In genomic region chr1:164456731-164457130, GRCm38 (mm10) we compare ENCODE assay signal across 10 mouse cellular contexts. TPM values are rescaled to one million over a fixed set of nuclear protein-coding genes. Genes with fewer than 3 reads are reported as not detected.
DNase-seq lines count a peak whose midpoint lies in the region; ATAC-seq and TF ChIP-seq lines count a peak whose summit lies in the region.
"Had no signal": no experiment of that assay in that cellular context is flagged by ENCODE, and none has a peak within 500 bp of the region (broad histone marks: within the 10 kb centered on the region; RNA-seq: fewer than 3 reads in every experiment).

No protein-coding gene starts in this region.

- peak overlapping the region; percentile 99 for H3K9ac ChIP-seq in heart, embryonic 14.5 days (ENCODE audit: low read length)
- peak overlapping the region; percentile 81 for H3K9ac ChIP-seq in intestine, embryonic 14.5 days (ENCODE audit: low read length)
- H3K9ac ChIP-seq in neural tube, embryonic 15.5 days (replicated peaks), result peak overlapping the region; percentile 74

- peak overlapping the region; percentile 97 to 98 for H3K27ac ChIP-seq in heart, embryonic 14.5 days (replicated peaks in 1 of 2; ENCODE audit: control insufficient read depth in 1 of 2, insufficient read depth in 1 of 2, low read depth in 2 of 2, low read length in 2 of 2)
- 0 out of 2 replicates have a peak overlapping the region, but pooled peaks have one; percentile 58 for H3K27ac ChIP-seq in intestine, embryonic 14.5 days (ENCODE audit: low read depth)
- H3K27ac ChIP-seq in neural tube, embryonic 15.5 days (replicated peaks), result peak overlapping the region; percentile 97
- H3K27ac ChIP-seq: macrophage had no signal

- H3K4me2 ChIP-seq in heart, embryonic 14.5 days (ENCODE audit: low read length), result peak overlapping the region; percentile 80
- peak overlapping the region; percentile 76 for H3K4me2 ChIP-seq in intestine, embryonic 14.5 days (ENCODE audit: low read length)
- H3K4me2 ChIP-seq in neural tube, embryonic 15.5 days, result peak overlapping the region; percentile 67

- H3K4me3 ChIP-seq in heart, embryonic 14.5 days (ENCODE audit: control insufficient read depth in 1 of 2, insufficient read depth in 1 of 2, low read depth in 1 of 2, low read length in 2 of 2), result peak overlapping the region; percentile 69 to 92
- peak overlapping the region; percentile 90 for H3K4me3 ChIP-seq in E14TG2a.4 (replicated peaks; ENCODE audit: low read length)
- H3K4me3 ChIP-seq in intestine, embryonic 14.5 days (ENCODE audit: low read depth, low read length), result peak overlapping the region; percentile 63
- H3K4me3 ChIP-seq in neural tube, embryonic 15.5 days (replicated peaks), result peak overlapping the region; percentile 79

- H3K27me3 ChIP-seq in heart, embryonic 14.5 days (ENCODE audit: control insufficient read depth, insufficient read depth, low read length), result no peaks in the 10 kb centered on the region; the same call in 1 of the 2 replicates
- H3K27me3 ChIP-seq in E14TG2a.4 (ENCODE audit: insufficient read depth, low read length), result peaks cover 8% of the 10 kb centered on the region; the same call in 1 of the 2 replicates
- H3K27me3 ChIP-seq in intestine, embryonic 14.5 days (replicated peaks; ENCODE audit: control insufficient read depth, insufficient read depth, low read length), result peaks cover 23% of the 10 kb centered on the region
- no peaks in the 10 kb centered on the region for H3K27me3 ChIP-seq in neural tube, embryonic 15.5 days (replicated peaks)
- H3K27me3 ChIP-seq: Patski had no signal

- no peaks in the 10 kb centered on the region for H3K9me3 ChIP-seq in heart, embryonic 14.5 days (ENCODE audit: control insufficient read depth, low read length)
- no peaks in the 10 kb centered on the region for H3K9me3 ChIP-seq in E14TG2a.4 (ENCODE audit: low read length)
- H3K9me3 ChIP-seq in intestine, embryonic 14.5 days (ENCODE audit: control insufficient read depth, low read length), result no peaks in the 10 kb centered on the region
- H3K9me3 ChIP-seq in neural tube, embryonic 15.5 days (replicated peaks), result no peaks in the 10 kb centered on the region

- no peak for DNase-seq in heart, adult 11 months
- DNase-seq in cerebellum, postnatal 36 days, result peak; percentile 53 to 60
- DNase-seq in intestine, embryonic 14.5 days (ENCODE audit: low spot score), result no peak
- DNase-seq in embryo, embryonic 11 days, result no peak
- DNase-seq in Muller cell, postnatal 12 days (ENCODE audit: inconsistent ontology term), result no peak

- 6% methylated on average over 8 of the region's 8 CpGs for WGBS in heart, embryonic 14.5 days
- 5% methylated on average over 8 of the region's 8 CpGs for WGBS in intestine, embryonic 14.5 days
- 5% methylated on average over 8 of the region's 8 CpGs for WGBS in neural tube, embryonic 15.5 days

- peaks cover 25% of the 10 kb centered on the region for H3K36me3 ChIP-seq in heart, embryonic 14.5 days (ENCODE audit: control insufficient read depth, insufficient read depth, low read length)
- peaks cover 24% of the 10 kb centered on the region for H3K36me3 ChIP-seq in E14TG2a.4 (ENCODE audit: insufficient read depth, low read length)
- H3K36me3 ChIP-seq in intestine, embryonic 14.5 days (ENCODE audit: control insufficient read depth, insufficient read depth, low read length), result peaks cover 15% of the 10 kb centered on the region
- H3K36me3 ChIP-seq in neural tube, embryonic 15.5 days, result peaks cover 16% of the 10 kb centered on the region

- no peak for TF ChIP-seq CTCF in E14TG2a.4 (conservative IDR thresholded peaks at IDR 0.05; ENCODE audit: low read length)

- H3K4me1 ChIP-seq in heart, embryonic 14.5 days (ENCODE audit: control insufficient read depth in 2 of 2, insufficient read depth in 2 of 2, low read length in 2 of 2), result peaks cover 31 to 60% of the 10 kb centered on the region in 2 experiments
- H3K4me1 ChIP-seq in E14TG2a.4 (replicated peaks; ENCODE audit: low read depth, low read length), result peaks cover 80% of the 10 kb centered on the region
- 0 out of 2 replicates have a peak, but pooled peaks cover 9% of the 10 kb centered on the region for H3K4me1 ChIP-seq in intestine, embryonic 14.5 days (replicated peaks; ENCODE audit: control insufficient read depth, insufficient read depth, low read length)
- peaks cover 48% of the 10 kb centered on the region for H3K4me1 ChIP-seq in neural tube, embryonic 15.5 days

- no peak for ATAC-seq in heart, embryonic 14.5 days (ENCODE audit: insufficient number of reproducible peaks, insufficient read depth, low FRiP score, low read depth)
- ATAC-seq in intestine, embryonic 14.5 days (replicated peaks; ENCODE audit: low FRiP score, low TSS enrichment, low read depth), result no peak
- ATAC-seq in neural tube, embryonic 15.5 days (ENCODE audit: low FRiP score), result no peak
- ATAC-seq: Patski had no signal

RNA-seq across cellular contexts. Expression of gene Atp1b1, which starts 1.4 kb away (rescaled TPM):
- 303 and 312 TPM in 2 replicates for polyA plus RNA-seq in heart, embryonic 14.5 days (2014; fragmentation: Nextera tagmentation; extraction: Ambion mirVana)
- 89.7 and 101 TPM in 2 replicates for polyA plus RNA-seq in intestine, embryonic 14.5 days (2014; fragmentation: Nextera tagmentation; extraction: Ambion mirVana)
- 383 and 428 TPM in 2 replicates for polyA plus RNA-seq in neural tube, embryonic 15.5 days (2015; fragmentation: Nextera tagmentation; extraction: Ambion mirVana)

Comparison
In these comparisons a context has a peak if more than half of its experiments do, and no peak if none do; other contexts are left out.
1. DNase-seq: peak in cerebellum, postnatal 36 days (2 of 2); none in heart, adult 11 months (single experiment), intestine, embryonic 14.5 days (single experiment), embryo, embryonic 11 days (single experiment) and Muller cell, postnatal 12 days (single experiment).
2. Peak in every context shown above with its lines, with median percentiles within 50 percentile points of each other: H3K27ac ChIP-seq, H3K4me2 ChIP-seq, H3K4me3 ChIP-seq and H3K9ac ChIP-seq.